Mouse (Mus musculus): Measurements from ENCODE around the gene Cdh13. TPM values are rescaled to one million over a fixed set of nuclear protein-coding genes. Genes with fewer than 3 reads are reported as not detected.

The Cdh13 gene
- total RNA-seq, 2 experiments from 2014 or later = 5.9 to 12.6 TPM

DNA sequence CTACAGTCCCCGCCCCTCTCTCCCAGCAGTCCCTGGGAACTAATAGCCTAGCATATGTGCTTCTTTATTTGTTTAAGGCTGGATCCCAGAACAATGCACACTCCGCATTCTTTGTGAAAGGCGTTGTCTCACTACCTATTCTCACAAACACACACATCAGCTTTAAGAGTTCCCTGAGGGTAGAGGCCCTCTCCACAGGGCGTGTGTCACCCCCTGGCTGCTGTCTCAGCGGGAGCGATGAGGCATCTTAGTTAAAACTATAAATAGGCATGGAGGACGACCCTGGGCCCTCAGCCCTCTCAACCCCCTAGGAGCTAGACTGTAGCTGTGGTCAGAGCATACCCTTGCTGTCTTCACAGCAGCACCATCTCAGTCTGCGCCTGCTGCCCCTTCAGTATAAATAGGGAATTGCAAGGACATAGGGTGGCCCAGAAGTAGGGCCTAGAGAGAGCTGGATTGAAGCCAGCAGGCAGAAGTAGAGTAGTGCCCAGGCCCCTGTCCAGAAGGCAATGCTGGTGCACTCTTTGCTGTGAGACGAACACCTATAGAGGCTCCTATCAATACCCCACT is 738.9 kb downstream of the Cdh13 start:
- DNase-seq (ENCODE audit: low spot score in 2 of 2) = no peak

DNA sequence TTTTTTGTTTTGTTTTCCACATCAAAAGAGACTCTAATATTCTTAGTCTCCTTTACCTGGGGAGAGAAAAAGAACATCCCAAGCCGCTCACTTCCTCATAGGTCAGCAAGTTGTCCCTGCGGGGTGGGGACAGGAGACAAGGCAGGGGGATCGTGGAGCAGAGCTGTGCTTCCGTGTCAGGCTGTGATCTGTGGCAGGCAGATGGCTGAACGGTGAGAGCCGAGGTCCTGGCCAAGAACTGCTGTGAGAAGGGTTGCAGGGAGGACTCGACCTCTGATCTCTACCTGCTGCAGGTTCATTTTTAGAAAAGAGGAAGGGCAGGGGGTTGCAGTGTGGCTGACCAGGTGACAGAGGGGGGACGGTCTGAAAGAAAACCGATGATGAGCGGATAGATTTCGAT is 749.9 kb downstream of the Cdh13 start:
- DNase-seq (ENCODE audit: low spot score in 2 of 2) = no peak

DNA sequence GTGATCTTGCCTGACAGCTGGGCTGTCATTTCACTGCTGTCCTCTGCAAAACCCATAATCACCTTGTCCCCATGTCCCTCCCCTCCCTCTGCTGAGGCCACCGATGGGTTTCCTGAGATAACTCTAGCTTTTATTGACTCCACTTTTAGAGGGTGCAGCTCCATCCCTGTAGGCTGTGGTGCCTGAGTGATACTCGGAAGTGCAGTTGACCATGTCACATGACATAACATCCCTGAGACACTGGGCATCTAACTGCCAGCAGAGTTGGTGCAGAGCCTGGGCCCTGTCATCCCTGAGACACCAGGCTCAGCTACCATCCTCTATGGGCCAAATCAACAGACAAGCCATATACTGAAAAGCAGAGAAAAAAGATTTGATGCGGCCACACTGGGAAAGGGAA is 750.5 kb downstream of the Cdh13 start:
- no peak for DNase-seq (ENCODE audit: low spot score in 2 of 2)

DNA sequence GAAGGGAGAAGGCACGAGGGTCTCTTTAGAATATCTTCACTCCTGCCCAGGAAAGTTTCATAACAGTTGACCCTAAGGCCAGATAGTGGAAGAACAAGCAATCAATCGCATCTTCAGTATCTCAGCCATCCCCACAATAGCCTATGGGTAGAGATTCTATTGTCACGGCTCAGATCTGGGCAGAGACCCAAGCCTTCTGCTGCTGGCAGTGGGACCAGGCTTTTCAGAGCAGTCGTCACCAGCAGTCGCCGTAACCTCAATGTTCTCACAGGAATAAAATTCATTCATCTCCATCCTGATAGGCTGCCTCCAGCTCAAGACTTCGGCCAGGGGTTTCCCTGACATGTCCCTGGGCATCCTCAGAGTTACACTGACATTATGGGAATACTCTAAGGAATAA is 751.6 kb downstream of the Cdh13 start:
- DNase-seq (ENCODE audit: low spot score in 2 of 2) = no peak

DNA sequence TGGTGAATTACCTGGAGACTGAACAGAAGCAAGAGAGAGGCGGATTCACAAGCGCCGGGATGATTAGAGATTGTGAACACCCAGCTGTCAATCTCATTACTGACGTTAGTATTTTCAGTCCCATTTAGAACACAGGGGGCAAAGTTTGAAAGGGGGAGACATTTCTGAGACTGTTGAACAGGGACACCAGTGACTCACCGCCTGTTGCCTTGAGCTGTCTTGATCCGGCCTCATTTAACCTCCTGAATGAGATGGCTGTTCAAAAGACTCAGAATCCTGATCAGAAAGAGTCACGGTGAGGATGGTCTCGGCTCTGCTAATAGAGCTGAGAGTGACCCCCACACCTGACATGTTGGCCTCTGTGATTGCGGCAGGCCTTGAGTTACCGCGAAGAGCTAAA is 754.0 kb downstream of the Cdh13 start:
- DNase-seq (ENCODE audit: low spot score in 2 of 2) = peak in 1 of 2 experiments; percentile 8

DNA sequence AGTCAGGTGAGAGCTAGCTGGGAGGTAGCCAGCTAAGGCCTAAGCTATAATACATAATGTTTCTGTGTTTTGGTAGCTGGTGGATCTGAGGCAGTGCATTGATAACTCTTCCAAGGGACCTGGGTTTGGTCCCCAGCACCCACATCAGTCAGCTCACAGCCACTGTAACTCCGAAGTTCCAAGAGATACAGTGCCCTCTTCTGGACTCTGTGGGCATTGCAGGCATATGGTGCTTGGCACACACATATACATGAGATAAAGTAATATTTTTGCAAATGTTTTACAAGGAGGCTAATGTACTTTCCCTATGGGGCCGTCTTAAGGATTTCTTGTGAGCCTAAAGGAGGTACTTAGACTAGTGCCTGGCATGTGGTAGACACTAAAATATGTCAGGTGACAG is 755.8 kb downstream of the Cdh13 start:
- DNase-seq (ENCODE audit: low spot score in 2 of 2) = no peak

DNA sequence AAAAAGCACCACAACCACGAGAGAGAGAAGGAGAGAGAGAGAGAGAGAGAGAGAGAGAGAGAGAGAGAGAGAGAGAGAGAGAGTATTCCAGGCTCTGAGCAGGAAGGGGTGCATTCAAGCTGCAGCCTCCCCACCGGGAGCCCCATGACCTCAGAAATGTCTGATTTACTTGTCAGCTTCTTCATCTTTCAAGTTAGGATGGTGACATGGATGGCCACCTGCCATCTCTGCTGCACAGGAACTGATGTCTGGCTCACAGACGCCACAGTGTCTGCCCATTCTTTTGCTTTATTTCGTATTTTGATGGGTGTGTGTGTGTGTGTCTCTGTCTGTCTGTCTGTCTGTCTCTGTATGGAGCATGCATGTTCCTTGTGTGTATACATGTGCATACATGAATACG is 774.3 kb downstream of the Cdh13 start:
- DNase-seq (ENCODE audit: low spot score in 2 of 2) = no peak

DNA sequence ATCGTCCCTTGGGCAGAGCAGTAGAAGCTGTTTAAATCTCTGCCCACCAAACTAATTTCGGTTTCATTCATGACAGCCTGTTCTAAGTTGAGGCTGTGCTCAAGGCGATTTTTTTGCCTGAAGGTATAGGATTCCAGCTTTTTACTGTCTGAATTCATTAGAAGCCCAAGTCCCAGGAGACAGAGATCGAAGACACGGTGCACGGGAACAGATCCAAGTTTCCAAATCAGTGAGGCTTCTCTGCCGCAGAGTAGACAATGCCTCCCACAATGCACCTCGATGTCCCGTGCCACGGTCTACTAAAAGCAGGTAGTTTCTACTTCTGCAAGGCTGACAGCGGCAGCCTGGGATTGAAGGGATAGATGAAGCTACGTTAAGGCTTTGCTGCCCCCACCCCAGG is 778.1 kb downstream of the Cdh13 start:
- DNase-seq (ENCODE audit: low spot score in 2 of 2) = no peak

DNA sequence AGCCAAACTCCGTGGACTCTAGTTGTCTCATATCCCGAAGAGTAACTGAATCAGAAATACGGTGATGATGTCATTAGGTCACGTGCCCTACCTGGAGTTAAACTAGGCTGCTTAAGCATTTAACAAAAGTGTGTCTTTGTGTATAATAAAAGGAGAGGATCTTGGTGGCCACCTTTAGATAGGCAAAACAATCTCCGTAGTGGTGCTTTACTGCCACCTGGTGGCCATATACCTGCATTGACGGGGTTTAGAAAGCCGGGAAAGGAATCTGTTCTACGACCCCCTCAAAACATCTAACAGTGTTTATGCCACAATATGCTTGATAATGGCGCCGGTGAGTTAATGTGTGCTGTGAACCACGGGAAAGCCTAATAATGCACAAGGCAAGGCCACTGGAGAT is 781.0 kb downstream of the Cdh13 start:
- DNase-seq (ENCODE audit: low spot score in 2 of 2) = peak; percentile 42 to 46

DNA sequence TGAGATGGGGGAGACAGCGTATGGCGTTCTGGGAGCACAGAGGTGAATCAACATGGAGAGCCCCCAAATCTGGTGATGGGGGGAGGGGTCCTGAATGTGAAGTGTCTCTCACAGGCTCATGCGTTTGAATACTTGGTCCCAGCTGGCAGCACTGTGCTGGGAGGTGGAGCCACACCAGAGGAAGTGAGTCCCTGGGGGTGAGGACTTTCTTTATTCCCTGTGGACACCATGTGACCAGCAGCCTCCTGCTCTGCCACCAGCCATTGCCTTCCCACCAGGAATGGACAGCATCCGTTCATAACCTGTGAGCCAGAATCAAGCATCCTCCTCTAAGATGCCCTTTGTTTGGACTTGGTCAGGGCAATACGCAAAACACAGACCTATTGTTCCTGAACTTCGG is 788.8 kb downstream of the Cdh13 start:
- no peak for DNase-seq (ENCODE audit: low spot score in 2 of 2)

DNA sequence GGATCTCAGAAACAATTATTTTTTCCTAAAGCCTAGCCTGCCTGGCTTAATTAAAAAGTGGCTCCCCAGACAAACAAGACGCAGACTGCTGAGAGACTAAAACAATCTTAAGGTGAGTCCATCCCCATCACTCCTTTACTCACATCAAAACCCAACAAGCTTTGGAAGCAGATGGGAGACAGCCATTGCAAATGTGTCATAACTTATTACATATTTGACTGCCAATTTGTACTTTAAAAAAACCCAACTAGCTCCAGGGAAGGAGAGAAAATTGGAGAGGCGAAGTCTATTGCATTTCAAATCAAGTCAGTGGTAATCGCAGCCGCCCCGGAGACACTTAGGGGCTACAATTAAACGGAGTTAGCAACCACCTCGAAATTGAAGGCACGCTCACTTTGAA is 801.5 kb downstream of the Cdh13 start:
- DNase-seq (ENCODE audit: low spot score in 2 of 2) = no peak

DNA sequence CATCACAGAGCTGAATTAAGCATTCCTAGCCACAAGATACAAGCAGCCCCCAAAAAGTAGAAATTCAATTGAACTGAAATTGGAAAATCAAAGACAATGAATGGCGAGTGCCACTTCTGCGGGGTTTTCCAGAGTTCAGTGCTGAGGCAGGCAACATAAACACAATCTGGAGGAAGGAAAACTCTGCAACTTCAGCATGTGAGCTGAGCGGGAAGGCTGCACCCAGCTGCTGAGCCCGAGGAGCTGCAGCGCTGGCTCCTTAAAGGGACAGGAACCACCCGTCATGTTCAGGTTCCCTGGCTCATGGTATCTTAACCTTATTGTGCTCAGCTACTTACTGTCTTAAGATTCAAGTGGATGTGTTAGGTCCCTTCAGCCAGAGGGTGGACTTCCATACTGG is 814.7 kb downstream of the Cdh13 start:
- DNase-seq (ENCODE audit: low spot score in 2 of 2) = no peak

DNA sequence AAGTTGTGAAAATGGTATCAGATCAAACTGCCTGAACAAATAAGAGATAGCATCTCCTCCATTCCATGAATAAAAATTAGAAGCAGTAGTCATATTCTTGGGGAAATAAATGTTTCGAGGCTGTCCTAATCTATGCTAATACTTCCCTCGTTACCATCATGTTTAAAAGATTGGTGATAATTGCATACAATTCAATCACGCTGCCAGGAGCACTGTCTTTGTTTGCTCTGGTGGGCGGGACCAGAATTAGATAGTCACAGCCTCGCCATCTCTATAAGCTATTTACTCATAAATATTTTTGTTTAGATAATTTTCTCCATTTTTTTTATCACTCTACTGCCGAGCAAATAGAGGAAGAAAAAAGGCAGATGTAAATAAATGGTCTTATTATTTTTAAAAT is 819.3 kb downstream of the Cdh13 start:
- no peak for DNase-seq (ENCODE audit: low spot score in 2 of 2)

DNA sequence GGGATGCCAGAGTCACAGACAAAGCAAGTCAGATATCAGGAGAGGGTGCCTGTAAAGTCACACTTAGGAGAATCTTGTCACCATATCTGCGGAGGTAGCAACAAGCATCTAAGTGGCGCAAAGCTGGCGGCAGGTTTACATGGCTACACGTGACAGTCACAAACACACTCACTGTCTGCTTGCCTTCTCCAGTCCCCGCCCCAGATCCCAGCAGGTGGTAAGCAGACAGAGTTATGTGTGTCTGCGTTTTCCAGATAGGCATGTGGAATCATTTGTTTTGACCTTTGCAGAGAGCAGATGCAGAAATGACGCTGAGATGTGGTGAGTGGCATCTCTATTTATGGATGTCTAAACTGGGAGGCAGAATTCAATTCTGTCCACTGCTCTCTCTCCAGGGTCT is 826.1 kb downstream of the Cdh13 start:
- no peak for DNase-seq (ENCODE audit: low spot score in 2 of 2)

DNA sequence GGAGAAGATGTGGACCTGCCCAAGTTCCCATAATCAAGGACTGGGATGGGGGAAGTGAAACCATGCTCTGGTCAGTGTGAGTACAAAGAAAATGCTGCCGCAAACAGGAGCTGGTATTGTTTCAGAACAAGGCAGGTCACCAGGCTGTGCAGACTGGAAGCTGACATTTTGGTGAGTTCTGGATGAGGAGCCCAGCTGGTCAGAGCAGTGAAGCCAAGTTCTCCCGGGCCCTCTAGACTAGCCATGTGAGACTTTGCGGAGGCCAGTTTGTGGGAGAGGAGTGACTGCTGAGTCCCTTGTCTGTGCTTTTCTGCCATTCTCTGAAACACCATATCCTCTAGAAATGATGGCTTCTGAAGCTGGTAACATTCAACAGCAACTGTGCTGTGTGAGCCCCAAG is 829.3 kb downstream of the Cdh13 start:
- DNase-seq (ENCODE audit: low spot score in 2 of 2) = no peak

DNA sequence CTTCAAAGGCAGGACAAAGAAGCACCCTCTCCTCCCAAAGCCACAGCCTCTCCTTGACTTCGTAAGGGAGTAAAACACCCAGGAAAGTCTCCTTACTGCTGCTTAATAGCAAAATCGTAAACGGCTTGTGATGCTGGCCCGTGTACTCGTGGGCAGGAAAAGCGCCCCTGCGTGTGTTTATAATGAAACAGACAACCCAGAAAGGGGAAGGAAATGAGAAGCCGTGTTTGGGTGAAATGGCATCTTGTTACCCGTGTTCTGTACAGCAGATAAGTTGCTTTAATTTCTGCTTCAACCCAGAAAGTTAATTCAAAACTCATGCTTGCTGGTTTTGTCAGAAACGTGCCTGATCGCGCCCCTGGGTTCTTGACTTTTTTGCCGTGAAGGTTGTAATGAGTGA is 837.7 kb downstream of the Cdh13 start:
- DNase-seq (ENCODE audit: low spot score in 2 of 2) = no peak

DNA sequence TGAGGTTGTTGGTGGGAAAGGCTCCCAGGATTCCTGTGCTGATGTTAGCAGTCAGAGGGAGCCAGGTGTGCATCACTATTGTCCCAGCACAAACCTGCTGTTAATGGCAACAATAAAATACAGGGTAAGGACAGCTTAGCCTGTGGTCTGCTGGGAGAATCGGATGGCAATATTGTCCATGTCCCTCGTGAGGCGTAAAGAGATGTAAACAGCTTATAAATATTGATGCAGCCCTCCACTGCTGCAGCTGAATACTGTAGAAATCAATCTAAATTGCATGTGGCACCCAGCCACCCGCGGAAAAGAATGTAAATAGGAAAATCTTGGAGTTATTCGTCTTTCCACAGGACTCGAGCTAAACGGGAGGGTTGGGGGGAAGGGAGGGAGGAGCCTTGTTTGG is 844.3 kb downstream of the Cdh13 start:
- DNase-seq (ENCODE audit: low spot score in 2 of 2) = no peak

DNA sequence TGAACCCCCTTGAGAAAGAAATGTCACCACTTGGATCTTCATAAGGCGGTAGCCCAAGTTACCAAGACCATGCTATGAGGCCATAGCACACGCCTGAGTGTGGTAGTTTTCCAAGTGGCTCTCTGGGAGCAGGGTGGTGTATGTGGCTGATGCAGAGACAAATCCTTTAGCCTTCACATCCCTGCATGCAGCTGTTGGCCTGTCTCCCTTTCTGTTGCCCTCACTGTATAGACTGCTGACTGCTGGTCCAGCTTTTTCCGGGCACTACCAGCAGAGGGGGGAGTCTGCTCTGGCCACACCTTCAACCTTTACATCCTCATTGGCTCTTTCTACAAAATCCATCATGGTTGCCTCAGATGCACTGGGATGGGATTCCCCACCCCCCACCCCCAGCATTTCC is 844.7 kb downstream of the Cdh13 start:
- DNase-seq (ENCODE audit: low spot score in 2 of 2) = no peak

DNA sequence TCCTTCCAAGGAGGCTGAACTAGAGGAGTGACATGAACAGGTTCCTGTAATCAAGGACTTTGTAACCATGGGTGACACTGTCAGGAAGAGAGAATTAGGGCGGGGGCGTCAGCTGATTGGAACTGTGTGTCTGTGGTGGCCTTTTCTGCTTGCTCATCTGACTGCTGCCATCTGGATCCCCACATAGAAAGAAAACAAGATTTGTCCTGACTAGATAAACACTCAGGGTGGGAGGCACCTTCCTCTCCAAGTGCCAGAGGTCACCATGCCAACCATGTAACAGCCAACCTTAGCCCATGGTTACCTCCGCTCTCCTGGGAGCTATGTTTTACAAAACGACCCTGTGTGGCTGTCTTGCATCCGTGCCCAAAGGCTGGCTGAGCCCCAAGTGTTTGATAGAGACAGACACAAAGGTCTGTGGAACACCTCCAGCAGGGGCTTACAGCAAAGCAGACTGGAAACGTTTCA is 873.0 kb downstream of the Cdh13 start:
- no peak for DNase-seq (ENCODE audit: low spot score in 2 of 2)

DNA sequence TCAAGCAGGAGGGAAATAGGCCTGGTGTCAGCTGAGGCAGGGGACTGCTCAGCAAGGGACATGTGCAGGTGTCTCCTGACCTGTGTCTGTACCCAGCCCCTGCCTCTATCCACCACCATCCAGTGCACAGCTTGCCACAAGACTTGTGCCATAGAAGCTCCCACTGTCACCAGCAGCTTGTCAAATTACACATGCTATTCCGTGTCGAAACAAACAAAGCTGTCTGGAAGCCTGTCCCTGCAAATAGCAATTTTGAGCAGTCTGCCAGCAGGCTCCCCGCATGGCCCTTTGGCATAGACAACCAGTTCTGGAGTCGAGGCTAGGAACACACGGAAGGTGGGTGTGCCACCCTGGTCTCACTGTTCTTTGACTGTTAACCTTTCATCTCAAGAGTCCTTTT is 875.1 kb downstream of the Cdh13 start:
- no peak for DNase-seq (ENCODE audit: low spot score in 2 of 2)

DNA sequence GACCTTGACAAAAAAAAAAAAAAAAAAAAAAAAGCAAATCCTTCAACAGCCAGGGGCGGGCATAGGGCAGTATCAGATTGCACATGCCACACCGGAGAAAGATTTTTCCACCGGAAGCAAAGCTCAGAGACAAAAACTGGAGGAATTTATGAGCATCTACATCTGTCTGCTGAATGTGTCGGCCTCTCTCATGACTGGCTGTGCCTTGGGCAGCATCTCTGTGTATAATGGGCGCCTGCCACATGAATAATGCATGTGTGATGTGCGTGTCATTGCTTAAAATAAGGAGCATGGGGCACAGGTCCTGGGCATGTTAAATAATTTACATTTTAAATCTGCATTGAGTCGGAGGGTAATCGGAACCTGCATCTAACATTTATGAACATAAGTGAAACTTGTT is 876.3 kb downstream of the Cdh13 start:
- DNase-seq (ENCODE audit: low spot score in 2 of 2) = no peak

DNA sequence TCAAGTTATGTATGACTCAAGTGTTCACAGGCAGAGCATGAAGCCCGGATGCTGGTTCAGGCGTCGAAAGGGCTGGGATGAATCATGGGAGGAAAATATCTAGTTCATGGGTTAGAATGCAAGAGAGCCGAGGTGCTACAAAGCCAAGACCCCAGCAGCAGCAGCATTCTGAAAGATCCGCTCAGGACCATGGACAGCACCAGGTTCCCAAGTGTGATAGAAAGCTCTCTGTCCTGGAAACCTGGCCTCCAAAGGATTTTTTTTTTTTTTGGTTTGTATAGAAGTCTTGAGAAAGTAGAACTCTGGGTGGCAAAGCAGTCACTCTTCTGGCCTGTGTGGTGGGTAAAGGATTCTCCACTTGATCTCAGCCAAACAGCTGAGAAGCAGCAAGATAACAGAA is 880.5 kb downstream of the Cdh13 start:
- DNase-seq (ENCODE audit: low spot score in 2 of 2) = no peak

DNA sequence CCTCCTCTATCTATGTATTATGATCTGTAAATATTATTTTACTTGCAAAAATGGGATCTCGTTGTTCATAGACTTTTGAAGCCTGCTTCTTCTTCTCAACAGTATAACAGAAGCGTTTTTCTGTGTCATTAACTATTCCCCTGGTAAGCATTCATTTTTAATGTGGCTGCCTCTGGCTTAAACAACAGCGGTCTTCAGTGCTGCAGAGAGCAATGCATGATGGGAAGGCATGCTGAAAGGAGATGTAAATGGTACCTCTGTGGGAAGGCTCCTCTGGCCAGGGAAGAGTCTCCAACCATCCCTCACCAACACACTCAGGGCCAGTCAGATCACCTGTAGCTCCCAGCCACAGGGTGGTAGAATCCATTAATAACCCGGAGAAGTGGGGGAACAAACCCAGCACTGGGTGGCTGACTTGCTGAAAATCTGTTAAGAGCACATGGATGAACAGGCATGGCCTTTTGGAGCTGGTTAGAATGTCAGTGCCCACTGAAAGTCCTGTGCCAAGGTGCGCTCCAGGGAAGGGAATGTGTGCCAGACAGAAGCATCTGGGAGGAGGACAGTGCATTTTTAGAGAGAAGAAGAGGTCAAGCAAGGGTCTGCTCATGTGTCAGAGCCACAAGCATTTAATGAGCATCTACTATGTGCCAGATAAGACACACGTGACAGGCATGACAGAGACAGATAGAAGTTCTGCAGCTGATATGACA is 893.8 kb downstream of the Cdh13 start:
- DNase-seq (ENCODE audit: low spot score in 2 of 2) = no peak
